Comparison of ENCODE assay signal across 30 mouse cellular contexts in genomic region chr3:101515566-101515965, GRCm38 (mm10).
DNase-seq lines count a peak whose midpoint lies in the region; ATAC-seq and TF ChIP-seq lines count a peak whose summit lies in the region.
"Had no signal": no experiment of that assay in that cellular context is flagged by ENCODE, and none has a peak within 500 bp of the region (broad histone marks: within the 10 kb centered on the region; RNA-seq: fewer than 3 reads in every experiment).

No protein-coding gene starts in this region.

- no peak for TF ChIP-seq CTCF in intestine, postnatal 0 days (IDR thresholded peaks at IDR 0.05; ENCODE audit: low read depth)

- H3K9me3 ChIP-seq in kidney, embryonic 16.5 days (ENCODE audit: low read length) = no peaks in the 10 kb centered on the region; the same call in 1 of the 2 replicates
- H3K9me3 ChIP-seq in intestine, embryonic 14.5 days (ENCODE audit: control insufficient read depth, low read length) = peaks cover 6% of the 10 kb centered on the region
- no peaks in the 10 kb centered on the region for H3K9me3 ChIP-seq in intestine, postnatal 0 days (ENCODE audit: control insufficient read depth)
- H3K9me3 ChIP-seq: hindbrain, embryonic 13.5 days; liver, embryonic 15.5 days; lung, embryonic 15.5 days; midbrain, embryonic 15.5 days; neural tube, embryonic 15.5 days had no signal

- ATAC-seq in kidney, embryonic 16.5 days (ENCODE audit: low FRiP score, low TSS enrichment) = no peak
- no peak for ATAC-seq in intestine, embryonic 14.5 days (replicated peaks; ENCODE audit: low FRiP score, low TSS enrichment, low read depth)
- no peak for ATAC-seq in intestine, postnatal 0 days
- ATAC-seq: forebrain, embryonic 16.5 days; midbrain, embryonic 15.5 days; Patski had no signal

- peak; percentile 68 for DNase-seq in adrenal gland, adult 8-10 months
- DNase-seq in adrenal gland, postnatal 4 days (ENCODE audit: low spot score in 2 of 2) = no peak
- no peak for DNase-seq in kidney, adult 9 months
- DNase-seq in intestine, embryonic 14.5 days (ENCODE audit: low spot score) = no peak
- DNase-seq in left cerebral cortex, adult 18-20 months (ENCODE audit: low spot score in 2 of 2) = no peak
- DNase-seq: cerebellum, adult 18-20 months; cerebellum, postnatal 10 days; gastrocnemius, adult 2 months; gastrocnemius, postnatal 36 days; heart, adult 18-20 months; heart, postnatal 4 days; kidney, postnatal 36 days; retina, postnatal 1 day; right cerebral cortex, postnatal 25 days; spleen, adult 18-20 months; thymus, adult 2 months; thymus, postnatal 36 days had no signal

- H3K36me3 ChIP-seq in kidney, embryonic 16.5 days (ENCODE audit: insufficient read depth, low read length) = no peaks in the 10 kb centered on the region
- H3K36me3 ChIP-seq in intestine, embryonic 14.5 days (ENCODE audit: control insufficient read depth, insufficient read depth, low read length) = no peaks in the 10 kb centered on the region
- no peaks in the 10 kb centered on the region for H3K36me3 ChIP-seq in intestine, postnatal 0 days (ENCODE audit: control insufficient read depth, insufficient read depth)
- H3K36me3 ChIP-seq: heart, embryonic 12.5 days; hindbrain, embryonic 13.5 days; liver, embryonic 15.5 days; lung, embryonic 15.5 days; midbrain, embryonic 10.5 days; midbrain, embryonic 15.5 days; neural tube, embryonic 15.5 days had no signal

- no peak overlapping the region for H3K9ac ChIP-seq in kidney, embryonic 16.5 days (replicated peaks; ENCODE audit: low read length)
- no peak overlapping the region for H3K9ac ChIP-seq in intestine, embryonic 14.5 days (ENCODE audit: low read length)
- H3K9ac ChIP-seq in intestine, postnatal 0 days (ENCODE audit: low read depth, low read length) = no peak overlapping the region
- H3K9ac ChIP-seq: heart, embryonic 12.5 days; hindbrain, embryonic 13.5 days; liver, embryonic 15.5 days; lung, embryonic 15.5 days; midbrain, embryonic 15.5 days; neural tube, embryonic 15.5 days had no signal

- H3K4me1 ChIP-seq in kidney, embryonic 16.5 days (ENCODE audit: insufficient read depth, low read length) = peaks cover 59% of the 10 kb centered on the region
- peaks cover 33% of the 10 kb centered on the region for H3K4me1 ChIP-seq in intestine, embryonic 14.5 days (replicated peaks; ENCODE audit: control insufficient read depth, insufficient read depth, low read length)
- peaks cover 7% of the 10 kb centered on the region for H3K4me1 ChIP-seq in intestine, postnatal 0 days (replicated peaks; ENCODE audit: control insufficient read depth, insufficient read depth, low read length)

- WGBS in kidney, embryonic 16.5 days = 90% methylated on average over 7 of the region's 7 CpGs
- 82% methylated on average over 7 of the region's 7 CpGs for WGBS in intestine, embryonic 14.5 days
- 81% methylated on average over 7 of the region's 7 CpGs for WGBS in intestine, postnatal 0 days

- peak overlapping the region; percentile 95 for H3K27ac ChIP-seq in kidney, embryonic 16.5 days (ENCODE audit: low read length)
- peak overlapping the region; percentile 80; the same call in 1 of the 2 replicates for H3K27ac ChIP-seq in intestine, embryonic 14.5 days (ENCODE audit: low read depth)
- peak overlapping the region; percentile 95; the same call in 1 of the 2 replicates for H3K27ac ChIP-seq in intestine, postnatal 0 days (ENCODE audit: low read depth, low read length)
- H3K27ac ChIP-seq: gastrocnemius, adult 2 months; layer of hippocampus, adult 2 months; midbrain, embryonic 10.5 days; midbrain, embryonic 15.5 days; neural tube, embryonic 15.5 days had no signal

- H3K27me3 ChIP-seq in kidney, embryonic 16.5 days (ENCODE audit: insufficient read depth, low read length) = no peaks in the 10 kb centered on the region
- no peaks in the 10 kb centered on the region for H3K27me3 ChIP-seq in intestine, embryonic 14.5 days (replicated peaks; ENCODE audit: control insufficient read depth, insufficient read depth, low read length)
- H3K27me3 ChIP-seq in intestine, postnatal 0 days (replicated peaks; ENCODE audit: control insufficient read depth, insufficient read depth, low read length) = no peaks in the 10 kb centered on the region
- H3K27me3 ChIP-seq: heart, embryonic 12.5 days; hindbrain, embryonic 13.5 days; liver, embryonic 15.5 days; lung, embryonic 15.5 days; midbrain, embryonic 15.5 days; neural tube, embryonic 15.5 days; Patski had no signal

- no peak overlapping the region for H3K4me2 ChIP-seq in kidney, embryonic 16.5 days (replicated peaks; ENCODE audit: low read depth, low read length)
- no peak overlapping the region for H3K4me2 ChIP-seq in intestine, embryonic 14.5 days (ENCODE audit: low read length)
- H3K4me2 ChIP-seq in intestine, postnatal 0 days (replicated peaks; ENCODE audit: low read depth) = no peak overlapping the region
- H3K4me2 ChIP-seq: heart, embryonic 12.5 days; hindbrain, embryonic 13.5 days; liver, embryonic 15.5 days; lung, embryonic 15.5 days; midbrain, embryonic 15.5 days; neural tube, embryonic 15.5 days had no signal

- no peak overlapping the region for H3K4me3 ChIP-seq in kidney, embryonic 16.5 days (ENCODE audit: low read length)
- H3K4me3 ChIP-seq in intestine, embryonic 14.5 days (ENCODE audit: low read depth, low read length) = no peak overlapping the region
- no peak overlapping the region for H3K4me3 ChIP-seq in intestine, postnatal 0 days (ENCODE audit: low read depth, low read length)
- H3K4me3 ChIP-seq: erythroblast, embryonic 14.5 days; gastrocnemius, adult 2 months; heart, embryonic 12.5 days; hindbrain, embryonic 13.5 days; layer of hippocampus, adult 2 months; liver, embryonic 15.5 days; lung, embryonic 15.5 days; midbrain, embryonic 10.5 days; midbrain, embryonic 15.5 days; neural tube, embryonic 15.5 days had no signal
